In the genomic region with DNA sequence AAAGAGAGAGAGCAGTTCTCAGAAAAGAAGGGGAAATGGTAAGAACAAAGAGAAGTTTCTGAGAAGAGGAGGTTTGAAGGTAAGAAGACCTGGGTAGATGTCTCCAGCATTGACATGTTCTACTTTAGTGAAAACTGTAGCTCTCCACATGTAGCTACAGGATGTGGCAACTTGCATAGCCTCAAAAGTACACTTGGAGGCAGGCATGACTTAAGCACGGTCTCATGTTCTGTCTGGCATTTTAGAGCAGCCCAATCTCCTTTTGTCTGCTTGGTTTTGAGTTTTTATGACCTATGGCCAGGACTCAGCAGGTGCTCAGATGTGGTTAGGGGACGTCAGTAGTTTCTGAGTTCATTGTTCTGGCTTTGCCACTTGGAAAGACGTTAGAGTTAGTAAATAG, we compare ENCODE assay signal across 33 mouse cellular contexts. TPM values are rescaled to one million over a fixed set of nuclear protein-coding genes. Genes with fewer than 3 reads are reported as not detected.
DNase-seq lines count a peak whose midpoint lies in the region; ATAC-seq and TF ChIP-seq lines count a peak whose summit lies in the region.
"Had no signal": no experiment of that assay in that cellular context is flagged by ENCODE, and none has a peak within 500 bp of the region (broad histone marks: within the 10 kb centered on the region; RNA-seq: fewer than 3 reads in every experiment).

No protein-coding gene starts in this region.

- H3K36me3 ChIP-seq in forebrain, embryonic 11.5 days (ENCODE audit: control insufficient read depth, insufficient read depth, low read length): no peaks in the 10 kb centered on the region
- H3K36me3 ChIP-seq in forebrain, embryonic 15.5 days: no peaks in the 10 kb centered on the region
- no peaks in the 10 kb centered on the region for H3K36me3 ChIP-seq in spleen, adult 2 months (ENCODE audit: control insufficient read depth, insufficient read depth, low read length)
- no peaks in the 10 kb centered on the region for H3K36me3 ChIP-seq in midbrain, postnatal 0 days (ENCODE audit: insufficient read depth, low read length)
- H3K36me3 ChIP-seq: heart, embryonic 15.5 days; hindbrain, embryonic 13.5 days; limb, embryonic 15.5 days; liver, embryonic 13.5 days; midbrain, embryonic 13.5 days; neural tube, embryonic 15.5 days had no signal

- H3K4me3 ChIP-seq in forebrain, embryonic 11.5 days (ENCODE audit: low read depth, low read length): no peak overlapping the region
- H3K4me3 ChIP-seq in forebrain, embryonic 15.5 days: no peak overlapping the region
- H3K4me3 ChIP-seq in spleen, adult 2 months (ENCODE audit: extremely low read depth, insufficient read depth, insufficient read length): no peak overlapping the region
- H3K4me3 ChIP-seq in midbrain, postnatal 0 days (ENCODE audit: low read depth, low read length): no peak overlapping the region
- H3K4me3 ChIP-seq: gastrocnemius, adult 2 months; heart, adult 2 months; heart, embryonic 15.5 days; hindbrain, embryonic 13.5 days; limb, embryonic 15.5 days; liver, embryonic 13.5 days; midbrain, embryonic 13.5 days; neural tube, embryonic 15.5 days had no signal

- no peaks in the 10 kb centered on the region for H3K9me3 ChIP-seq in forebrain, embryonic 11.5 days (ENCODE audit: control insufficient read depth, low read length)
- no peaks in the 10 kb centered on the region for H3K9me3 ChIP-seq in forebrain, embryonic 15.5 days
- H3K9me3 ChIP-seq in midbrain, postnatal 0 days (ENCODE audit: low read length): no peaks in the 10 kb centered on the region
- H3K9me3 ChIP-seq: heart, embryonic 15.5 days; hindbrain, embryonic 13.5 days; limb, embryonic 15.5 days; liver, embryonic 13.5 days; neural tube, embryonic 15.5 days had no signal

- peak; percentile 1 for DNase-seq in forebrain, embryonic 11.5 days (ENCODE audit: low spot score)
- DNase-seq in spleen, adult 2 months (ENCODE audit: low read depth in 1 of 2, low spot score in 2 of 2): peak in 1 of 2 experiments; percentile 19
- DNase-seq in spleen, postnatal 4 days (ENCODE audit: low spot score in 2 of 2): no peak
- DNase-seq in induced T-regulatory cell, adult 2 months (ENCODE audit: low read depth): peak; percentile 59
- DNase-seq in frontal cortex, postnatal 25 days (ENCODE audit: low spot score in 2 of 2): no peak
- no peak for DNase-seq in midbrain, postnatal 0 days (ENCODE audit: low spot score)
- DNase-seq: adrenal gland, postnatal 10 days; cerebellum, adult 8-10 months; cerebellum, postnatal 36 days; gastrocnemius, adult 2 months; gastrocnemius, postnatal 36 days; heart, adult 2 months; heart, postnatal 4 days; kidney, adult 2 months; kidney, postnatal 36 days; layer of hippocampus, postnatal 36 days; left cerebral cortex, postnatal 4 days; liver, embryonic 13.5 days; lung, adult 18-20 months; right cerebral cortex, adult 18-20 months; right cerebral cortex, postnatal 4 days; thymus, postnatal 14 days had no signal

- H3K27ac ChIP-seq in forebrain, embryonic 11.5 days (ENCODE audit: low read depth, low read length): no peak overlapping the region
- no peak overlapping the region for H3K27ac ChIP-seq in forebrain, embryonic 15.5 days (replicated peaks)
- peak overlapping the region; percentile 14; the same call in 1 of the 2 replicates for H3K27ac ChIP-seq in spleen, adult 2 months (ENCODE audit: insufficient read depth, low read length)
- H3K27ac ChIP-seq in midbrain, postnatal 0 days (ENCODE audit: low read depth, low read length): no peak overlapping the region
- H3K27ac ChIP-seq: gastrocnemius, adult 2 months; heart, adult 2 months; heart, embryonic 15.5 days; hindbrain, embryonic 13.5 days; limb, embryonic 15.5 days; liver, embryonic 13.5 days; macrophage; midbrain, embryonic 13.5 days; neural tube, embryonic 15.5 days had no signal

- WGBS in forebrain, embryonic 11.5 days: 51% methylated on average over 3 of the region's 3 CpGs
- 53% methylated on average over 3 of the region's 3 CpGs for WGBS in forebrain, embryonic 15.5 days
- WGBS in spleen, adult 2 months: 64% methylated on average over 3 of the region's 3 CpGs
- 58% methylated on average over 3 of the region's 3 CpGs for WGBS in midbrain, postnatal 0 days

- no peaks in the 10 kb centered on the region; the same call in 1 of the 2 replicates for H3K27me3 ChIP-seq in forebrain, embryonic 11.5 days (ENCODE audit: control insufficient read depth, insufficient read depth, low read length)
- H3K27me3 ChIP-seq in forebrain, embryonic 15.5 days: no peaks in the 10 kb centered on the region
- H3K27me3 ChIP-seq in spleen, adult 2 months (ENCODE audit: control insufficient read depth, insufficient read depth, low read length): peaks cover 3% of the 10 kb centered on the region; the same call in 1 of the 2 replicates
- H3K27me3 ChIP-seq in midbrain, postnatal 0 days (ENCODE audit: insufficient read depth, low read length): no peaks in the 10 kb centered on the region
- H3K27me3 ChIP-seq: limb, embryonic 15.5 days had no signal

- ATAC-seq in forebrain, embryonic 11.5 days (replicated peaks; ENCODE audit: low FRiP score): no peak
- ATAC-seq in forebrain, embryonic 15.5 days (replicated peaks): no peak
- no peak for ATAC-seq in midbrain, postnatal 0 days (ENCODE audit: low FRiP score)
- ATAC-seq: forebrain, embryonic 14.5 days; lung, postnatal 0 days; midbrain, embryonic 13.5 days had no signal

- no peak for TF ChIP-seq POLR2A in spleen, adult 2 months (IDR thresholded peaks at IDR 0.05; ENCODE audit: low read depth, low read length)

- H3K4me2 ChIP-seq in forebrain, embryonic 11.5 days (ENCODE audit: low read depth, low read length, severe bottlenecking): no peak overlapping the region
- H3K4me2 ChIP-seq in forebrain, embryonic 15.5 days (replicated peaks): no peak overlapping the region
- H3K4me2 ChIP-seq in midbrain, postnatal 0 days (ENCODE audit: low read depth, low read length, poor library complexity, severe bottlenecking): no peak overlapping the region
- H3K4me2 ChIP-seq: heart, embryonic 15.5 days; hindbrain, embryonic 13.5 days; limb, embryonic 15.5 days; liver, embryonic 13.5 days; midbrain, embryonic 13.5 days; neural tube, embryonic 15.5 days had no signal

- H3K9ac ChIP-seq in forebrain, embryonic 11.5 days (ENCODE audit: low read length): no peak overlapping the region
- H3K9ac ChIP-seq in forebrain, embryonic 15.5 days (replicated peaks): no peak overlapping the region
- no peak overlapping the region for H3K9ac ChIP-seq in midbrain, postnatal 0 days (replicated peaks; ENCODE audit: low read length, poor library complexity, severe bottlenecking)
- H3K9ac ChIP-seq: heart, embryonic 15.5 days; hindbrain, embryonic 13.5 days; limb, embryonic 15.5 days; liver, embryonic 13.5 days; midbrain, embryonic 13.5 days; neural tube, embryonic 15.5 days had no signal

- 0 out of 2 replicates have a peak, but pooled peaks cover 3% of the 10 kb centered on the region for H3K4me1 ChIP-seq in forebrain, embryonic 11.5 days (replicated peaks; ENCODE audit: control insufficient read depth, insufficient read depth, low read length)
- no peaks in the 10 kb centered on the region for H3K4me1 ChIP-seq in forebrain, embryonic 15.5 days
- peaks cover 4% of the 10 kb centered on the region for H3K4me1 ChIP-seq in spleen, adult 2 months (ENCODE audit: control insufficient read depth, insufficient read depth, insufficient read length)
- H3K4me1 ChIP-seq in midbrain, postnatal 0 days (ENCODE audit: insufficient read depth, low read length): no peaks in the 10 kb centered on the region

- no peak for TF ChIP-seq CTCF in spleen, adult 2 months (IDR thresholded peaks at IDR 0.05; ENCODE audit: extremely low read depth, insufficient read depth, insufficient read length, insufficient replicate concordance)
- no peak for TF ChIP-seq CTCF in midbrain, postnatal 0 days (IDR thresholded peaks at IDR 0.05)

RNA-seq across cellular contexts. Expression of gene Sfrp2, which starts 25.3 kb away (rescaled TPM):
- polyA plus RNA-seq in forebrain, embryonic 11.5 days (2014; fragmentation: Nextera tagmentation; extraction: Ambion mirVana): 102 and 107 TPM in 2 replicates
- polyA plus RNA-seq in forebrain, embryonic 15.5 days (2015; fragmentation: Nextera tagmentation; extraction: Ambion mirVana): 39.4 and 40.1 TPM in 2 replicates
- 0.77 and 1.2 TPM in 2 replicates for polyA plus RNA-seq in spleen, adult 2 months (2012; rRNA removed)
- total RNA-seq in midbrain, postnatal 0 days (2014; rRNA removed): 30.8 and 70.0 TPM in 2 replicates
- 32.8 and 34.1 TPM in 2 replicates for polyA plus RNA-seq in midbrain, postnatal 0 days (2015; fragmentation: Nextera tagmentation; extraction: Ambion mirVana)
- total RNA-seq: megakaryocyte-erythroid progenitor cell, adult 5-6 weeks; monocyte, adult 5-6 weeks had no signal
- polyA plus RNA-seq: macrophage had no signal

RNA-seq across cellular contexts. Expression of gene Tlr2, which starts 50.1 kb away (rescaled TPM):
- 1.3 and 1.4 TPM in 2 replicates for polyA plus RNA-seq in forebrain, embryonic 11.5 days (2014; fragmentation: Nextera tagmentation; extraction: Ambion mirVana)
- polyA plus RNA-seq in forebrain, embryonic 15.5 days (2015; fragmentation: Nextera tagmentation; extraction: Ambion mirVana): 0.95 and 0.99 TPM in 2 replicates
- 4.1 and 4.7 TPM in 2 replicates for polyA plus RNA-seq in spleen, adult 2 months (2012; rRNA removed)
- total RNA-seq in midbrain, postnatal 0 days (2014; rRNA removed): 1.2 and 1.7 TPM in 2 replicates
- polyA plus RNA-seq in midbrain, postnatal 0 days (2015; fragmentation: Nextera tagmentation; extraction: Ambion mirVana): 0.91 and 0.99 TPM in 2 replicates

Comparison
In these comparisons a context has a peak if more than half of its experiments do, and no peak if none do; other contexts are left out.
1. DNase-seq: peak in forebrain, embryonic 11.5 days (single experiment) and induced T-regulatory cell, adult 2 months (single experiment); none in spleen, postnatal 4 days (0 of 2), frontal cortex, postnatal 25 days (0 of 2) and midbrain, postnatal 0 days (single experiment).
2. RNA of gene Sfrp2, which starts 25.3 kb away (polyA plus RNA-seq): 102 to 107 TPM in forebrain, embryonic 11.5 days, 39.4 to 40.1 TPM in forebrain, embryonic 15.5 days and 32.8 to 34.1 TPM in midbrain, postnatal 0 days; 0.77 to 1.2 TPM in spleen, adult 2 months; every median in the first group is over 10 times any median in the second.